Mouse (Mus musculus): Measurements from ENCODE around the gene Atxn7.

- no peak for TF ChIP-seq CTCF (IDR thresholded peaks at IDR 0.05; ENCODE audit: low read depth, low read length)
- TF ChIP-seq POLR2AphosphoS5 (IDR thresholded peaks at IDR 0.05; ENCODE audit: insufficient replicate concordance, low read depth, low read length) = no peak
- TF ChIP-seq GATA1 (IDR thresholded peaks at IDR 0.05; ENCODE audit: borderline replicate concordance, low read length) = no peak
Observed at GRCm38 (mm10) chr14:13960079-13960478, 1.2 kb upstream of the Atxn7 start.

Data from G1E (cell line).